Mouse (Mus musculus) testis, adult 2 months (tissue): ENCODE data around the gene Vps33a. TPM values are rescaled to one million over a fixed set of nuclear protein-coding genes. Genes with fewer than 3 reads are reported as not detected.
A peak's percentile ranks its signal among the peaks of the same experiment; 100 is the strongest.

ENCODE experiments used
- H3K27ac ChIP-seq: fragments of 200-500 bp; 2 replicates; pipeline ENCODE4 v1.5.1; 2012; ENCODE audit warnings: low read depth, low read length; ENCODE audit not compliant: control insufficient read depth, insufficient read depth
- H3K27me3 ChIP-seq: fragments of 200-500 bp; 2 replicates; pipeline ENCODE4 v1.6.1; 2012; ENCODE audit warnings: mild to moderate bottlenecking, low read length, moderate library complexity; ENCODE audit not compliant: control insufficient read depth, insufficient read depth
- H3K36me3 ChIP-seq: fragments of 200-500 bp; 2 replicates; pipeline ENCODE4 v1.6.1; 2012; ENCODE audit warnings: mild to moderate bottlenecking, low read length; ENCODE audit not compliant: control insufficient read depth, insufficient read depth
- H3K4me1 ChIP-seq: fragments of 200-500 bp; 2 replicates; pipeline ENCODE4 v1.6.1; 2012; ENCODE audit warnings: low read length; ENCODE audit not compliant: control insufficient read depth, insufficient read depth
- H3K4me3 ChIP-seq: fragments of 200-500 bp; 2 replicates; pipeline ENCODE4 v1.5.1; 2012; ENCODE audit warnings: low read depth, mild to moderate bottlenecking, low read length, moderate library complexity, mixed read lengths; ENCODE audit not compliant: control insufficient read depth
- CTCF ChIP-seq: fragments of 200-500 bp; IDR thresholded peaks from 2 replicates; pipeline ENCODE4 v1.5.1; 2012; ENCODE audit warnings: low read depth, mild to moderate bottlenecking, inconsistent platforms, low read length, moderate library complexity; ENCODE audit not compliant: control insufficient read depth, insufficient read depth, insufficient replicate concordance
- POLR2A ChIP-seq: fragments of 200-500 bp; IDR thresholded peaks from 2 replicates; pipeline ENCODE4 v1.6.1; 2012; ENCODE audit warnings: low read depth, mild to moderate bottlenecking, inconsistent platforms, low read length, moderate library complexity; ENCODE audit not compliant: control insufficient read depth
- polyA plus RNA-seq: library from polyadenylated mRNA; depleted of rRNA; stranded (reverse); fragments of >200 nt; gene quantifications from 2 replicates; pipeline ENCODE4 v1.2.3, GENCODE M21; 2012

Vps33a gene
- polyA plus RNA-seq, 1 experiment = 5.8 TPM

GRCm38 (mm10) chr5:123602174-123602573, 29.3 kb upstream of the Vps33a start:
- no peak for TF ChIP-seq CTCF
- TF ChIP-seq POLR2A = no peak
- H3K36me3 ChIP-seq = no peaks in the 10 kb centered on the region; the same call in 1 of the 2 replicates
- H3K4me1 ChIP-seq = peaks cover 6% of the 10 kb centered on the region
- no peak overlapping the region for H3K27ac ChIP-seq
- H3K27me3 ChIP-seq = no peaks in the 10 kb centered on the region
- H3K4me3 ChIP-seq = no peak overlapping the region

GRCm38 (mm10) chr5:123599319-123599718, 26.5 kb upstream of the Vps33a start:
- H3K36me3 ChIP-seq = no peaks in the 10 kb centered on the region
- H3K4me3 ChIP-seq = no peak overlapping the region
- no peak for TF ChIP-seq POLR2A
- TF ChIP-seq CTCF = no peak
- no peak overlapping the region for H3K27ac ChIP-seq
- no peaks in the 10 kb centered on the region for H3K27me3 ChIP-seq
- H3K4me1 ChIP-seq = peaks cover 6% of the 10 kb centered on the region

GRCm38 (mm10) chr5:123593622-123594280, 20.9 kb upstream of the Vps33a start:
- no peak for TF ChIP-seq CTCF
- no peak for TF ChIP-seq POLR2A
- Histone ChIP-seq H3K4me1 (peaks cover 4% of the 10 kb centered on the region), H3K27me3 (no peaks in the 10 kb centered on the region), H3K36me3 (no peaks in the 10 kb centered on the region), H3K4me3 (no peak overlapping the region), H3K27ac (no peak overlapping the region)

GRCm38 (mm10) chr5:123580043-123580442, 7.2 kb upstream of the Vps33a start:
- H3K27me3 ChIP-seq = no peaks in the 10 kb centered on the region
- no peak overlapping the region for H3K27ac ChIP-seq
- H3K36me3 ChIP-seq = no peaks in the 10 kb centered on the region
- H3K4me3 ChIP-seq = no peak overlapping the region
- H3K4me1 ChIP-seq = no peaks in the 10 kb centered on the region
- no peak for TF ChIP-seq POLR2A

GRCm38 (mm10) chr5:123576696-123577095, 3.9 kb upstream of the Vps33a start:
- H3K27me3 ChIP-seq = no peaks in the 10 kb centered on the region
- TF ChIP-seq CTCF (no peak), POLR2A (no peak)
- peaks cover 2% of the 10 kb centered on the region for H3K4me1 ChIP-seq
- no peak overlapping the region for H3K4me3 ChIP-seq
- no peak overlapping the region for H3K27ac ChIP-seq
- H3K36me3 ChIP-seq = no peaks in the 10 kb centered on the region

GRCm38 (mm10) chr5:123573362-123573761, 524 bp upstream of the Vps33a start:
- peaks cover 2% of the 10 kb centered on the region for H3K4me1 ChIP-seq
- peak overlapping the region; percentile 95 for H3K4me3 ChIP-seq
- H3K36me3 ChIP-seq = no peaks in the 10 kb centered on the region
- no peaks in the 10 kb centered on the region for H3K27me3 ChIP-seq
- H3K27ac ChIP-seq = 0 out of 2 replicates have a peak overlapping the region, but pooled peaks have one; percentile 16
- TF ChIP-seq CTCF = no peak
- TF ChIP-seq POLR2A = no peak

GRCm38 (mm10) chr5:123561128-123561527, 11.7 kb downstream of the Vps33a start:
- Histone ChIP-seq H3K36me3 (peaks cover 2% of the 10 kb centered on the region), H3K27me3 (no peaks in the 10 kb centered on the region), H3K27ac (no peak overlapping the region), H3K4me1 (no peaks in the 10 kb centered on the region), H3K4me3 (no peak overlapping the region)
- no peak for TF ChIP-seq CTCF
- TF ChIP-seq POLR2A = no peak
